Mouse (Mus musculus) neural tube, embryonic 15.5 days (tissue): Measurements from ENCODE around the gene Socs7. TPM values are rescaled to one million over a fixed set of nuclear protein-coding genes. Genes with fewer than 3 reads are reported as not detected.
A peak's percentile ranks its signal among the peaks of the same experiment; 100 is the strongest.
"Not testable (repeated sequence)": the region's sequence is repeated elsewhere in the genome, so short reads cannot be mapped to it uniquely, and the experiment has no call there.

Source experiments
- ATAC-seq: fragments of 200-750 bp; cut with Nextera tagmentation; 2 replicates; pipeline ENCODE4 v1.8.0; 2017; ENCODE audit warnings: mild to moderate bottlenecking, moderate TSS enrichment, moderate library complexity; ENCODE audit not compliant: low FRiP score
- H3K27ac ChIP-seq: fragments of 300-500 bp; sonication (generic); replicated peaks from 2 replicates; pipeline ENCODE4 v1.5.1; 2015; ENCODE audit warnings: mild to moderate bottlenecking, inconsistent platforms
- H3K27me3 ChIP-seq: fragments of 300-500 bp; sonication (generic); replicated peaks from 2 replicates; pipeline ENCODE4 v1.6.1; 2015; ENCODE audit warnings: inconsistent platforms
- H3K36me3 ChIP-seq: fragments of 300-500 bp; sonication (generic); 2 replicates; pipeline ENCODE4 v1.6.1; 2015; ENCODE audit warnings: inconsistent platforms
- H3K4me1 ChIP-seq: fragments of 300-500 bp; sonication (generic); 2 replicates; pipeline ENCODE4 v1.6.1; 2015; ENCODE audit warnings: inconsistent platforms
- H3K4me2 ChIP-seq: fragments of 300-500 bp; sonication (generic); 2 replicates; pipeline ENCODE4 v1.6.1; 2015; ENCODE audit warnings: inconsistent platforms, mild to moderate bottlenecking, moderate library complexity
- H3K4me3 ChIP-seq: fragments of 300-500 bp; sonication (generic); replicated peaks from 2 replicates; pipeline ENCODE4 v1.5.1; 2015; ENCODE audit warnings: mild to moderate bottlenecking, inconsistent platforms
- H3K9ac ChIP-seq: fragments of 300-500 bp; sonication (generic); replicated peaks from 2 replicates; pipeline ENCODE4 v1.6.1; 2015; ENCODE audit warnings: mild to moderate bottlenecking, inconsistent platforms
- H3K9me3 ChIP-seq: fragments of 300-500 bp; sonication (generic); replicated peaks from 2 replicates; pipeline ENCODE4 v1.6.1; 2016; ENCODE audit warnings: inconsistent platforms
- WGBS: fragments of 180-500 bp; shearing (Covaris S2); methylation state at CpG from one replicate; pipeline ENCODE4 v1.1.7; 2015; ENCODE audit warnings: mixed read lengths; 5-methylcytosine and 5-hydroxymethylcytosine counted together
- polyA plus RNA-seq: library from polyadenylated mRNA; unstranded; fragments of >200 nt; fragmentation: Nextera tagmentation; extraction: Ambion mirVana; gene quantifications from 2 replicates; pipeline ENCODE4 v1.2.1, GENCODE M21; 2015

The Socs7 gene
- polyA plus RNA-seq, 1 experiment from 2014 or later: 8.4 TPM

GRCm38 (mm10) chr11:97346383-97346782 lies 16.0 kb upstream of the Socs7 start:
- no peaks in the 10 kb centered on the region for H3K36me3 ChIP-seq
- H3K4me1 ChIP-seq: peaks cover 23% of the 10 kb centered on the region
- no peak for ATAC-seq
- no peak overlapping the region for H3K27ac ChIP-seq
- no peak overlapping the region for H3K9ac ChIP-seq
- no peaks in the 10 kb centered on the region for H3K9me3 ChIP-seq
- no peak overlapping the region for H3K4me3 ChIP-seq
- no peak overlapping the region for H3K4me2 ChIP-seq
- WGBS: 81% methylated on average over 9 of the region's 9 CpGs
- H3K27me3 ChIP-seq: no peaks in the 10 kb centered on the region

GRCm38 (mm10) chr11:97347291-97347690 lies 15.1 kb upstream of the Socs7 start:
- H3K27ac ChIP-seq: no peak overlapping the region
- H3K4me2 ChIP-seq: no peak overlapping the region
- H3K9me3 ChIP-seq: no peaks in the 10 kb centered on the region
- no peak overlapping the region for H3K4me3 ChIP-seq
- no peak overlapping the region for H3K9ac ChIP-seq
- H3K4me1 ChIP-seq: peaks cover 32% of the 10 kb centered on the region
- no peaks in the 10 kb centered on the region for H3K36me3 ChIP-seq
- ATAC-seq: no peak
- 85% methylated on average over 9 of the region's 9 CpGs for WGBS
- no peaks in the 10 kb centered on the region for H3K27me3 ChIP-seq

GRCm38 (mm10) chr11:97350035-97350434 lies 12.3 kb upstream of the Socs7 start:
- H3K36me3 ChIP-seq: no peaks in the 10 kb centered on the region
- no peaks in the 10 kb centered on the region for H3K9me3 ChIP-seq
- H3K4me1 ChIP-seq: peaks cover 31% of the 10 kb centered on the region
- H3K27ac ChIP-seq: peak overlapping the region; percentile 30
- no peak overlapping the region for H3K4me2 ChIP-seq
- no peaks in the 10 kb centered on the region for H3K27me3 ChIP-seq
- no peak overlapping the region for H3K4me3 ChIP-seq
- H3K9ac ChIP-seq: no peak overlapping the region
- ATAC-seq: peak; percentile 70
- WGBS: 10% methylated on average over 2 of the region's 2 CpGs

GRCm38 (mm10) chr11:97352027-97352684 lies 10.2 kb upstream of the Socs7 start, which contains the start of gene Gpr179:
Gpr179 (minus strand) TSS chr11:97352077.
- Histone ChIP-seq H3K9ac (no peak within 1 kb of the TSS), H3K4me2 (no peak within 1 kb of the TSS), H3K27ac (0 out of 2 replicates have a peak within 1 kb of the TSS, but pooled peaks have one; percentile 23), H3K4me1 (peaks cover 31% of the 10 kb centered on the region), H3K9me3 (no peaks in the 10 kb centered on the region), H3K27me3 (no peaks in the 10 kb centered on the region), H3K36me3 (no peaks in the 10 kb centered on the region), H3K4me3 (no peak within 1 kb of the TSS)
- 45% methylated on average over 3 of the region's 3 CpGs for WGBS
- ATAC-seq: peak; percentile 41; the same call in 1 of the 2 replicates

- Histone ChIP-seq H3K9ac (no peak overlapping the region), H3K4me2 (no peak overlapping the region), H3K36me3 (no peaks in the 10 kb centered on the region), H3K27ac (no peak overlapping the region), H3K4me1 (peaks cover 31% of the 10 kb centered on the region), H3K4me3 (no peak overlapping the region), H3K27me3 (no peaks in the 10 kb centered on the region), H3K9me3 (no peaks in the 10 kb centered on the region)
- no peak for ATAC-seq
- 81% methylated on average over 4 of the region's 4 CpGs for WGBS
Observed at GRCm38 (mm10) chr11:97352935-97353597, 9.3 kb upstream of the Socs7 start.

- Histone ChIP-seq H3K27ac (no peak overlapping the region), H3K4me3 (no peak overlapping the region), H3K27me3 (no peaks in the 10 kb centered on the region), H3K9ac (no peak overlapping the region), H3K4me2 (no peak overlapping the region), H3K36me3 (no peaks in the 10 kb centered on the region), H3K9me3 (no peaks in the 10 kb centered on the region), H3K4me1 (peaks cover 28% of the 10 kb centered on the region)
- 85% methylated on average over 2 of the region's 2 CpGs for WGBS
- ATAC-seq: no peak
Observed at GRCm38 (mm10) chr11:97354646-97355045, 7.7 kb upstream of the Socs7 start.

GRCm38 (mm10) chr11:97355247-97355646 lies 7.1 kb upstream of the Socs7 start:
- Histone ChIP-seq H3K4me3 (no peak overlapping the region), H3K4me2 (no peak overlapping the region), H3K9me3 (no peaks in the 10 kb centered on the region), H3K27ac (no peak overlapping the region), H3K27me3 (no peaks in the 10 kb centered on the region), H3K4me1 (peaks cover 22% of the 10 kb centered on the region), H3K9ac (no peak overlapping the region), H3K36me3 (no peaks in the 10 kb centered on the region)
- no peak for ATAC-seq
- WGBS: 88% methylated on average over 7 of the region's 7 CpGs

- 7% methylated on average over 4 of the region's 6 CpGs for WGBS
- not testable (repeated sequence) for H3K27me3 ChIP-seq, H3K27ac ChIP-seq, H3K36me3 ChIP-seq, H3K9ac ChIP-seq, H3K4me2 ChIP-seq, H3K4me3 ChIP-seq, H3K4me1 ChIP-seq, ATAC-seq, H3K9me3 ChIP-seq
Observed at GRCm38 (mm10) chr11:97357663-97358062, 4.7 kb upstream of the Socs7 start.

GRCm38 (mm10) chr11:97362649-97362942 lies 245 bp downstream of the Socs7 start:
- ATAC-seq: peak; percentile 23
- H3K27ac ChIP-seq: peak overlapping the region; percentile 90
- under 1% methylated on average over 29 of the region's 39 CpGs for WGBS
- H3K4me1 ChIP-seq: peaks cover 39% of the 10 kb centered on the region
- no peaks in the 10 kb centered on the region for H3K27me3 ChIP-seq
- peak overlapping the region; percentile 74 for H3K4me2 ChIP-seq
- H3K9me3 ChIP-seq: no peaks in the 10 kb centered on the region
- peak overlapping the region; percentile 98 for H3K9ac ChIP-seq
- no peaks in the 10 kb centered on the region for H3K36me3 ChIP-seq
- peak overlapping the region; percentile 95 for H3K4me3 ChIP-seq

- H3K9ac ChIP-seq: peak overlapping the region; percentile 98
- H3K27ac ChIP-seq: peak overlapping the region; percentile 90
- no peaks in the 10 kb centered on the region for H3K27me3 ChIP-seq
- 0% methylated on average over 40 of the region's 49 CpGs for WGBS
- peaks cover 41% of the 10 kb centered on the region for H3K4me1 ChIP-seq
- peak overlapping the region; percentile 74 for H3K4me2 ChIP-seq
- peaks cover under 1% of the 10 kb centered on the region; the same call in 1 of the 2 replicates for H3K36me3 ChIP-seq
- peak overlapping the region; percentile 95 for H3K4me3 ChIP-seq
- peak; percentile 6 for ATAC-seq
- H3K9me3 ChIP-seq: no peaks in the 10 kb centered on the region
Observed at GRCm38 (mm10) chr11:97362943-97363643, 742 bp downstream of the Socs7 start.

- Histone ChIP-seq H3K27ac (peak overlapping the region; percentile 90), H3K9me3 (no peaks in the 10 kb centered on the region), H3K27me3 (no peaks in the 10 kb centered on the region), H3K36me3 (peaks cover 3% of the 10 kb centered on the region; the same call in 1 of the 2 replicates), H3K4me1 (peaks cover 44% of the 10 kb centered on the region), H3K4me3 (peak overlapping the region; percentile 95), H3K4me2 (peak overlapping the region; percentile 74), H3K9ac (peak overlapping the region; percentile 98)
- ATAC-seq: no peak
- WGBS: under 1% methylated on average over 7 of the region's 7 CpGs
Observed at GRCm38 (mm10) chr11:97363644-97363995, 1.3 kb downstream of the Socs7 start.

- Histone ChIP-seq H3K36me3 (peaks cover 3% of the 10 kb centered on the region; the same call in 1 of the 2 replicates), H3K9ac (peak overlapping the region; percentile 42), H3K9me3 (no peaks in the 10 kb centered on the region), H3K4me2 (peak overlapping the region; percentile 74), H3K4me1 (peaks cover 55% of the 10 kb centered on the region), H3K27ac (peak overlapping the region; percentile 18), H3K27me3 (no peaks in the 10 kb centered on the region), H3K4me3 (peak overlapping the region; percentile 95)
- 56% methylated on average over 1 of the region's 1 CpGs for WGBS
- no peak for ATAC-seq
Observed at GRCm38 (mm10) chr11:97365556-97365955, 3.2 kb downstream of the Socs7 start.
